Mouse (Mus musculus) spleen, adult 2 months (tissue): ENCODE data around the gene Lce3f.

Experiments used
- CTCF ChIP-seq: fragments of 200-500 bp; IDR thresholded peaks from 2 replicates; pipeline ENCODE4 v1.5.1; 2011; ENCODE audit warnings: mild to moderate bottlenecking, inconsistent platforms; ENCODE audit not compliant: insufficient read depth, insufficient read length, insufficient replicate concordance; ENCODE audit errors: extremely low read depth
- POLR2A ChIP-seq: fragments of 200-500 bp; IDR thresholded peaks from 2 replicates; pipeline ENCODE4 v1.6.1; 2011; ENCODE audit warnings: low read depth, low read length, inconsistent platforms

GRCm38 (mm10) chr3:93015460-93016104, 23.6 kb downstream of the Lce3f start, which contains the start of gene Crct1:
- TF ChIP-seq CTCF: no peak
- TF ChIP-seq POLR2A: no peak
